Mouse (Mus musculus) large intestine, adult 2 months (tissue): ENCODE measurements around the gene Napsa. TPM values are rescaled to one million over a fixed set of nuclear protein-coding genes. Genes with fewer than 3 reads are reported as not detected.

Source experiments
- DNase-seq: peaks from one replicate; pipeline ENCODE4 v3.0.0-alpha.2; 2012; ENCODE audit warnings: low read depth, low spot score
- WGBS: fragments of 180-500 bp; shearing (Covaris S2); methylation state at CpG from one replicate; pipeline ENCODE4 v1.1.7; 2018; 5-methylcytosine and 5-hydroxymethylcytosine counted together
- polyA plus RNA-seq: library from polyadenylated mRNA; depleted of rRNA; stranded (reverse); fragments of >200 nt; gene quantifications from 2 replicates; pipeline ENCODE4 v1.2.3, GENCODE M21; 2012

Gene Napsa
- polyA plus RNA-seq, 1 experiment: 22.2 TPM

GRCm38 (mm10) chr7:44563284-44563683, 8.9 kb upstream of the Napsa start:
- WGBS: 23% methylated on average over 8 of the region's 8 CpGs
- no peak for DNase-seq

- WGBS: 77% methylated on average over 10 of the region's 10 CpGs
- no peak for DNase-seq
Measured at GRCm38 (mm10) chr7:44564486-44564885, 7.7 kb upstream of the Napsa start.

- no peak for DNase-seq
- 68% methylated on average over 6 of the region's 6 CpGs for WGBS
Measured at GRCm38 (mm10) chr7:44565414-44565813, 6.8 kb upstream of the Napsa start.

GRCm38 (mm10) chr7:44568803-44569202, 3.4 kb upstream of the Napsa start:
- WGBS: 29% methylated on average over 9 of the region's 9 CpGs
- no peak for DNase-seq

GRCm38 (mm10) chr7:44570989-44571388, 1.2 kb upstream of the Napsa start:
- 72% methylated on average over 6 of the region's 6 CpGs for WGBS
- no peak for DNase-seq

- DNase-seq: no peak
- 68% methylated on average over 4 of the region's 4 CpGs for WGBS
Measured at GRCm38 (mm10) chr7:44571811-44572210, 369 bp upstream of the Napsa start.

- DNase-seq: no peak
- 69% methylated on average over 5 of the region's 5 CpGs for WGBS
Measured at GRCm38 (mm10) chr7:44572956-44573484, 840 bp downstream of the Napsa start.

GRCm38 (mm10) chr7:44576333-44576844, 4.2 kb downstream of the Napsa start:
- no peak for DNase-seq
- WGBS: 25% methylated on average over 5 of the region's 5 CpGs

GRCm38 (mm10) chr7:44581637-44582036, 9.5 kb downstream of the Napsa start:
- 76% methylated on average over 6 of the region's 6 CpGs for WGBS
- no peak for DNase-seq

GRCm38 (mm10) chr7:44582709-44583108, 10.5 kb downstream of the Napsa start:
- WGBS: 69% methylated on average over 5 of the region's 5 CpGs
- DNase-seq: no peak

- 77% methylated on average over 1 of the region's 1 CpGs for WGBS
- no peak for DNase-seq
Measured at GRCm38 (mm10) chr7:44583146-44583545, 11.0 kb downstream of the Napsa start.

GRCm38 (mm10) chr7:44584265-44584804, 12.2 kb downstream of the Napsa start:
- 49% methylated on average over 4 of the region's 4 CpGs for WGBS
- no peak for DNase-seq

GRCm38 (mm10) chr7:44584921-44585320, 12.7 kb downstream of the Napsa start:
- DNase-seq: no peak
- WGBS: 87% methylated on average over 6 of the region's 6 CpGs

- WGBS: 91% methylated on average over 6 of the region's 6 CpGs
- no peak for DNase-seq
Measured at GRCm38 (mm10) chr7:44585606-44586005, 13.4 kb downstream of the Napsa start.

GRCm38 (mm10) chr7:44586518-44586917, 14.3 kb downstream of the Napsa start:
- no peak for DNase-seq
- 27% methylated on average over 19 of the region's 19 CpGs for WGBS

GRCm38 (mm10) chr7:44586930-44587329, 14.8 kb downstream of the Napsa start:
- DNase-seq: no peak
- 4% methylated on average over 18 of the region's 18 CpGs for WGBS

GRCm38 (mm10) chr7:44587676-44588075, 15.5 kb downstream of the Napsa start:
- WGBS: 42% methylated on average over 6 of the region's 6 CpGs

GRCm38 (mm10) chr7:44588338-44588737, 16.2 kb downstream of the Napsa start:
- no peak for DNase-seq
- WGBS: 7% methylated on average over 12 of the region's 12 CpGs

More at GRCm38 (mm10) chr7:44587676-44588075, 15.5 kb downstream of the Napsa start:
- DNase-seq: no peak

GRCm38 (mm10) chr7:44589149-44589548, 17.0 kb downstream of the Napsa start:
- peak; percentile 39 for DNase-seq
- WGBS: under 1% methylated on average over 33 of the region's 33 CpGs

GRCm38 (mm10) chr7:44589946-44590345, 17.8 kb downstream of the Napsa start:
- WGBS: 15% methylated on average over 13 of the region's 13 CpGs

More at GRCm38 (mm10) chr7:44589946-44590345, 17.8 kb downstream of the Napsa start:
- no peak for DNase-seq
